Mouse (Mus musculus) MEL (cell line): ENCODE measurements at regions not wholly inside any gene's neighbourhood (a gene's known extent, or its start where the extent isn't known, plus 50 kb on each side); places are given as distances from the start of the nearest gene placed in this dataset.

Experiments
- DNase-seq: peaks from one replicate; pipeline ENCODE4 v3.0.0; 2011; ENCODE audit warnings: low read depth, low spot score
- H3K27ac ChIP-seq: 2 replicates; pipeline ENCODE4 v1.5.1; 2012; ENCODE audit warnings: low read depth, mild to moderate bottlenecking, control low read depth, low read length, moderate library complexity; ENCODE audit not compliant: control insufficient read depth
- H3K27me3 ChIP-seq, 2 experiments: fragments of 150-350 bp in 1 of 2; sonication (generic) in 1 of 2; 2 replicates each; pipeline ENCODE4 v1.6.1; 2012; ENCODE audit warnings: low read length in 2 of 2, mild to moderate bottlenecking in 2 of 2, improper control_type of control experiment in 1 of 2, moderate library complexity in 1 of 2; ENCODE audit not compliant: insufficient read depth in 2 of 2, control insufficient read depth in 1 of 2
- H3K36me3 ChIP-seq, 2 experiments: 2 replicates each; pipeline ENCODE4 v1.6.1; 2012 to 2014; ENCODE audit warnings: low read length in 2 of 2, improper control_type of control experiment in 1 of 2, inconsistent platforms in 1 of 2, mild to moderate bottlenecking in 1 of 2; ENCODE audit not compliant: insufficient read depth in 2 of 2, control insufficient read depth in 1 of 2
- H3K4me1 ChIP-seq, 2 experiments: fragments of 150-350 bp in 1 of 2; sonication (generic) in 1 of 2; 2 replicates each; pipeline ENCODE4 v1.6.1; 2012; ENCODE audit warnings: low read length in 2 of 2, improper control_type of control experiment in 1 of 2, mild to moderate bottlenecking in 1 of 2; ENCODE audit not compliant: insufficient read depth in 2 of 2, control insufficient read depth in 1 of 2
- H3K4me3 ChIP-seq, 2 experiments: fragments of 150-350 bp in 1 of 2; sonication (generic) in 1 of 2; 2 replicates each; pipeline ENCODE4 v1.5.1; 2012; ENCODE audit warnings: low read depth in 2 of 2, low read length in 2 of 2, mild to moderate bottlenecking in 2 of 2, moderate library complexity in 2 of 2, control low read depth in 1 of 2, improper control_type of control experiment in 1 of 2; ENCODE audit not compliant: control insufficient read depth in 1 of 2, insufficient read depth in 1 of 2
- H3K79me2 ChIP-seq: 2 replicates; pipeline ENCODE4 v1.6.1; 2012; ENCODE audit warnings: mild to moderate bottlenecking, low read length, moderate library complexity; ENCODE audit not compliant: control insufficient read depth, poor library complexity, insufficient read depth
- H3K9ac ChIP-seq: 2 replicates; pipeline ENCODE4 v1.6.1; 2012; ENCODE audit warnings: low read depth, mild to moderate bottlenecking, control low read depth, low read length, moderate library complexity; ENCODE audit not compliant: control insufficient read depth, poor library complexity, severe bottlenecking
- H3K9me3 ChIP-seq: fragments of 150-350 bp; sonication (generic); replicated peaks from 2 replicates; pipeline ENCODE4 v1.6.1; 2012; ENCODE audit warnings: mild to moderate bottlenecking, low read length, improper control_type of control experiment, moderate library complexity; ENCODE audit not compliant: insufficient read depth
- CHD1 ChIP-seq: IDR thresholded peaks from 2 replicates; pipeline ENCODE4 v1.6.1; 2012; ENCODE audit warnings: low read depth, mild to moderate bottlenecking, inconsistent platforms, low read length, improper control_type of control experiment
- CHD2 ChIP-seq: IDR thresholded peaks from 2 replicates; pipeline ENCODE4 v1.6.1; 2011; ENCODE audit warnings: low read length, improper control_type of control experiment
- ETS1 ChIP-seq: IDR thresholded peaks from 2 replicates; pipeline ENCODE4 v1.6.1; 2012; ENCODE audit warnings: low read depth, mild to moderate bottlenecking, inconsistent platforms, low read length, improper control_type of control experiment, moderate library complexity
- HCFC1 ChIP-seq: IDR thresholded peaks from 2 replicates; pipeline ENCODE4 v1.6.1; 2012; ENCODE audit warnings: low read depth, mild to moderate bottlenecking, inconsistent platforms, low read length, improper control_type of control experiment, moderate library complexity
- JUND ChIP-seq: IDR thresholded peaks from 2 replicates; pipeline ENCODE4 v1.6.1; 2011; ENCODE audit warnings: low read depth, mild to moderate bottlenecking, improper control_type of control experiment, low read length
- KAT2A ChIP-seq: conservative IDR thresholded peaks from 2 replicates; pipeline ENCODE4 v1.6.1; 2012; ENCODE audit warnings: low read depth, low read length, improper control_type of control experiment, inconsistent platforms
- MAFK ChIP-seq: IDR thresholded peaks from 2 replicates; pipeline ENCODE4 v1.6.1; 2011; ENCODE audit warnings: low read depth, mild to moderate bottlenecking, low read length, improper control_type of control experiment, borderline replicate concordance
- MAZ ChIP-seq: IDR thresholded peaks from 2 replicates; pipeline ENCODE4 v1.6.1; 2012; ENCODE audit warnings: low read depth, mild to moderate bottlenecking, inconsistent platforms, low read length, improper control_type of control experiment
- MEF2A ChIP-seq: IDR thresholded peaks from 2 replicates; pipeline ENCODE4 v1.6.1; 2014; ENCODE audit warnings: low read depth, mild to moderate bottlenecking, inconsistent platforms, low read length, improper control_type of control experiment; ENCODE audit not compliant: poor library complexity, insufficient replicate concordance, severe bottlenecking; ENCODE audit errors: extremely low read depth
- MXI1 ChIP-seq: IDR thresholded peaks from 2 replicates; pipeline ENCODE4 v1.6.1; 2011; ENCODE audit warnings: mild to moderate bottlenecking, low read depth, low read length, improper control_type of control experiment
- MYB ChIP-seq: IDR thresholded peaks from 2 replicates; pipeline ENCODE4 v1.6.1; 2011; ENCODE audit warnings: mild to moderate bottlenecking, low read depth, low read length, improper control_type of control experiment
- MYC ChIP-seq: IDR thresholded peaks from 2 replicates; pipeline ENCODE4 v1.6.1; 2011; ENCODE audit warnings: low read depth, mild to moderate bottlenecking, low read length, improper control_type of control experiment, moderate library complexity
- NELFE ChIP-seq: IDR thresholded peaks from 2 replicates; pipeline ENCODE4 v1.6.1; 2011; ENCODE audit warnings: low read depth, low read length, improper control_type of control experiment
- NRF1 ChIP-seq: IDR thresholded peaks from 2 replicates; pipeline ENCODE4 v1.6.1; 2014; ENCODE audit warnings: low read depth, mild to moderate bottlenecking, inconsistent platforms, low read length, improper control_type of control experiment, moderate library complexity; ENCODE audit not compliant: poor library complexity, insufficient read depth, severe bottlenecking
- POLR2A ChIP-seq, 2 experiments: IDR thresholded peaks; 2 replicates each; pipeline ENCODE4 v1.6.1; 2011 to 2012; ENCODE audit warnings: low read length in 2 of 2, mild to moderate bottlenecking in 2 of 2, control low read depth in 1 of 2, improper control_type of control experiment in 1 of 2, low read depth in 1 of 2, moderate library complexity in 1 of 2; ENCODE audit not compliant: control insufficient read depth in 1 of 2, insufficient read depth in 1 of 2, poor library complexity in 1 of 2
- POLR2AphosphoS2 ChIP-seq: IDR thresholded peaks from 2 replicates; pipeline ENCODE4 v1.6.1; 2011; ENCODE audit warnings: low read length, improper control_type of control experiment
- POLR2AphosphoS5 ChIP-seq: IDR thresholded peaks from 2 replicates; pipeline ENCODE4 v1.6.1; 2012; ENCODE audit warnings: low read depth, borderline replicate concordance, mild to moderate bottlenecking, inconsistent platforms, low read length, moderate library complexity, mixed read lengths
- RAD21 ChIP-seq: IDR thresholded peaks from 2 replicates; pipeline ENCODE4 v1.6.1; 2011; ENCODE audit warnings: mild to moderate bottlenecking, low read depth, low read length, improper control_type of control experiment
- RCOR1 ChIP-seq: IDR thresholded peaks from 2 replicates; pipeline ENCODE4 v1.6.1; 2012; ENCODE audit warnings: low read depth, mild to moderate bottlenecking, inconsistent platforms, low read length, improper control_type of control experiment
- SIN3A ChIP-seq: IDR thresholded peaks from 2 replicates; pipeline ENCODE4 v1.6.1; 2012; ENCODE audit warnings: low read length, improper control_type of control experiment, inconsistent platforms
- UBTF ChIP-seq: IDR thresholded peaks from 2 replicates; pipeline ENCODE4 v1.6.1; 2012; ENCODE audit warnings: low read depth, mild to moderate bottlenecking, inconsistent platforms, low read length, improper control_type of control experiment, moderate library complexity, borderline replicate concordance; ENCODE audit not compliant: insufficient read depth
- USF1 ChIP-seq: IDR thresholded peaks from 2 replicates; pipeline ENCODE4 v1.6.1; 2014; ENCODE audit warnings: low read depth, mild to moderate bottlenecking, inconsistent platforms, low read length, improper control_type of control experiment, moderate library complexity
- USF2 ChIP-seq, 2 experiments: IDR thresholded peaks; 2 replicates each; pipeline ENCODE4 v1.6.1; 2011 to 2012; ENCODE audit warnings: improper control_type of control experiment in 2 of 2, low read length in 2 of 2, borderline replicate concordance in 1 of 2, inconsistent platforms in 1 of 2, low read depth in 1 of 2, mild to moderate bottlenecking in 1 of 2; ENCODE audit not compliant: insufficient read depth in 1 of 2
- ZC3H11A ChIP-seq: IDR thresholded peaks from 2 replicates; pipeline ENCODE4 v1.6.1; 2012; ENCODE audit warnings: low read depth, mild to moderate bottlenecking, inconsistent platforms, low read length, improper control_type of control experiment
- ZKSCAN1 ChIP-seq: IDR thresholded peaks from 2 replicates; pipeline ENCODE4 v1.6.1; 2012; ENCODE audit warnings: low read depth, mild to moderate bottlenecking, inconsistent platforms, low read length, improper control_type of control experiment, moderate library complexity
- ZMIZ1 ChIP-seq: IDR thresholded peaks from 2 replicates; pipeline ENCODE4 v1.6.1; 2012; ENCODE audit warnings: low read depth, mild to moderate bottlenecking, inconsistent platforms, low read length, improper control_type of control experiment, moderate library complexity
- ZNF384 ChIP-seq: IDR thresholded peaks from 2 replicates; pipeline ENCODE4 v1.6.1; 2012; ENCODE audit warnings: low read depth, mild to moderate bottlenecking, inconsistent platforms, low read length, improper control_type of control experiment

DNA sequence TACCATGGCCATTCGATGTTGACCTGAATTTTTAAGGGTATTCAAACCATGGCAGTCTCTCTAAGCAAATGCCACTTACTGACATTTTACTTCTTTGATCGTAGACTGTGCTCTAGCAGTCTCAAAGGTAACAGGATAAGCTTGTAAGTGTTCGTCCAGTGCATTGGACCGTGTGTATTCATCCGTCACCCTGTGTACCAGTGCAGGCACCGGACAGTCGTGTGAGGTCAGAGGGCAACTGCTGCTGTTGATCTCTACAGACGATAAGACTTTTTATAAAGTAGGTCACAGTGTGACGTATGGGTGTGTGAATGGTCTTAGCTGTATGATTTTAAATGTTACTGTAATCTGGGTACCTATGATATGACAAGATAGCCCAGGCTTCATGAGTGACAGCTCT is 74.5 kb upstream of the Peli2 start:
- TF ChIP-seq MAFK (no peak), POLR2AphosphoS5 (no peak), MEF2A (no peak), USF2 (IDR thresholded peaks at IDR 0.05; ENCODE audit: borderline replicate concordance in 1 of 2, insufficient read depth in 1 of 2, low read depth in 1 of 2, low read length in 2 of 2) (no peak), ETS1 (no peak), JUND (no peak), CHD2 (no peak), CHD1 (no peak), POLR2A (IDR thresholded peaks at IDR 0.05; ENCODE audit: control insufficient read depth in 1 of 2, insufficient read depth in 1 of 2, low read depth in 1 of 2, low read length in 2 of 2, poor library complexity in 1 of 2) (no peak), POLR2AphosphoS2 (no peak), RAD21 (no peak), ZC3H11A (no peak), KAT2A (no peak), ZKSCAN1 (no peak), MYC (no peak), SIN3A (no peak), NELFE (no peak), USF1 (no peak)
- Histone ChIP-seq H3K36me3 (no peaks in the 10 kb centered on the region), H3K27me3 (no peaks in the 10 kb centered on the region), H3K4me1 (no peaks in the 10 kb centered on the region), H3K79me2 (no peaks in the 10 kb centered on the region), H3K9ac (no peak overlapping the region), H3K9me3 (no peaks in the 10 kb centered on the region), H3K27ac (no peak overlapping the region), H3K4me3 (no peak overlapping the region)
- no peak for DNase-seq

DNA sequence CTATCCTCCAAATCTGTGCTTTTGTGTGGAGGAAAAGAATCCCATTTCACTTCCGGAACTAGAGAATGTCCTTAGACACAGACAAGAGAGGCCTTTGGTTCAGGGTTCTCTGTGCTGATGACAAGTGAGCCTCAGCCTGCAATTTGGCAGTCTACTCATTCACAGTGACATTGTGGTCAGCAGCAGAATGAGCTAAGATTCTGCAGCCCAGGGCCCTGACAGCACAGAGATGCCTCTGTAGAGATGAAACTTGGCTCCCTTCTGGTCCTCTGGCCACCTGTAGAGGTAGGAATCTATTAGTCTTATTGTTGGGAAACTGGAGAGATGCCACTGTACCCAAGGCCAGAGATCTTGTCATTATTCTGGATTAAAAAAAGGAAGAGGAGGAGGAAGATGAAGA is 73.8 kb upstream of the Peli2 start:
- no peak overlapping the region for H3K4me3 ChIP-seq
- H3K9ac ChIP-seq, result no peak overlapping the region
- no peak for DNase-seq
- H3K36me3 ChIP-seq, result no peaks in the 10 kb centered on the region
- H3K79me2 ChIP-seq, result no peaks in the 10 kb centered on the region
- H3K27me3 ChIP-seq, result no peaks in the 10 kb centered on the region
- no peaks in the 10 kb centered on the region for H3K4me1 ChIP-seq
- no peaks in the 10 kb centered on the region for H3K9me3 ChIP-seq
- no peak for TF ChIP-seq NRF1
- no peak for TF ChIP-seq POLR2A (IDR thresholded peaks at IDR 0.05; ENCODE audit: control insufficient read depth in 1 of 2, insufficient read depth in 1 of 2, low read depth in 1 of 2, low read length in 2 of 2, poor library complexity in 1 of 2)
- TF ChIP-seq ETS1, result no peak
- no peak for TF ChIP-seq ZC3H11A
- TF ChIP-seq MAZ, result no peak
- no peak for TF ChIP-seq POLR2AphosphoS5
- no peak for TF ChIP-seq HCFC1
- TF ChIP-seq MEF2A, result no peak
- no peak for TF ChIP-seq ZNF384
- no peak for TF ChIP-seq ZKSCAN1
- no peak for TF ChIP-seq MAFK
- TF ChIP-seq MXI1, result no peak
- TF ChIP-seq CHD2, result no peak
- no peak for TF ChIP-seq NELFE
- no peak for TF ChIP-seq MYB
- TF ChIP-seq RCOR1, result no peak
- TF ChIP-seq ZMIZ1, result no peak
- no peak for TF ChIP-seq UBTF
- H3K27ac ChIP-seq, result no peak overlapping the region
